8 mouse cellular contexts compared by ENCODE assay signal in genomic region chr6:4003445-4003844, GRCm38 (mm10). TPM values are rescaled to one million over a fixed set of nuclear protein-coding genes. Genes with fewer than 3 reads are reported as not detected.
DNase-seq lines count a peak whose midpoint lies in the region; ATAC-seq and TF ChIP-seq lines count a peak whose summit lies in the region.

No protein-coding gene starts in this region.

- H3K9me3 ChIP-seq in forebrain, embryonic 12.5 days, result no peaks in the 10 kb centered on the region
- H3K9me3 ChIP-seq in forebrain, embryonic 11.5 days (ENCODE audit: control insufficient read depth, low read length), result no peaks in the 10 kb centered on the region
- no peaks in the 10 kb centered on the region for H3K9me3 ChIP-seq in hindbrain, embryonic 10.5 days
- H3K9me3 ChIP-seq in liver, embryonic 14.5 days (ENCODE audit: control insufficient read depth, low read length), result no peaks in the 10 kb centered on the region

- no peaks in the 10 kb centered on the region for H3K36me3 ChIP-seq in forebrain, embryonic 12.5 days (replicated peaks)
- no peaks in the 10 kb centered on the region for H3K36me3 ChIP-seq in forebrain, embryonic 11.5 days (ENCODE audit: control insufficient read depth, insufficient read depth, low read length)
- no peaks in the 10 kb centered on the region for H3K36me3 ChIP-seq in hindbrain, embryonic 10.5 days
- no peaks in the 10 kb centered on the region for H3K36me3 ChIP-seq in liver, embryonic 14.5 days (replicated peaks; ENCODE audit: control insufficient read depth, insufficient read depth, low read depth)

- no peak for TF ChIP-seq CTCF in liver, embryonic 14.5 days (IDR thresholded peaks at IDR 0.05; ENCODE audit: low read depth)

- no peak for ATAC-seq in forebrain, embryonic 12.5 days (ENCODE audit: low FRiP score)
- no peak for ATAC-seq in forebrain, embryonic 11.5 days (replicated peaks; ENCODE audit: low FRiP score)
- ATAC-seq in liver, embryonic 14.5 days (ENCODE audit: insufficient read depth), result peak; percentile 33; the same call in 1 of the 2 replicates

- H3K4me2 ChIP-seq in forebrain, embryonic 12.5 days, result peak overlapping the region; percentile 64; the same call in 1 of the 2 replicates
- H3K4me2 ChIP-seq in forebrain, embryonic 11.5 days (ENCODE audit: low read depth, low read length, severe bottlenecking), result no peak overlapping the region
- H3K4me2 ChIP-seq in liver, embryonic 14.5 days (ENCODE audit: low read depth), result peak overlapping the region; percentile 54; the same call in 1 of the 2 replicates

- no peak for TF ChIP-seq EP300 in liver, embryonic 14.5 days (IDR thresholded peaks at IDR 0.05; ENCODE audit: low read depth)

- peaks cover 7% of the 10 kb centered on the region for H3K4me1 ChIP-seq in forebrain, embryonic 12.5 days
- H3K4me1 ChIP-seq in forebrain, embryonic 11.5 days (replicated peaks; ENCODE audit: control insufficient read depth, insufficient read depth, low read length), result no peaks in the 10 kb centered on the region; the same call in 1 of the 2 replicates
- peaks cover 22% of the 10 kb centered on the region for H3K4me1 ChIP-seq in hindbrain, embryonic 10.5 days (replicated peaks)
- H3K4me1 ChIP-seq in liver, embryonic 14.5 days (replicated peaks; ENCODE audit: control insufficient read depth in 2 of 2, insufficient read depth in 2 of 2, low read length in 1 of 2), result peaks cover 0 to 5% of the 10 kb centered on the region in 2 experiments; a peak in 1 of 4 replicates

- 62% methylated on average over 4 of the region's 4 CpGs for WGBS in forebrain, embryonic 12.5 days
- 65% methylated on average over 4 of the region's 4 CpGs for WGBS in forebrain, embryonic 11.5 days
- 54% methylated on average over 4 of the region's 4 CpGs for WGBS in hindbrain, embryonic 10.5 days
- WGBS in liver, embryonic 14.5 days (ENCODE audit: insufficient replicate concordance), result 17% methylated on average over 4 of the region's 4 CpGs

- no peak overlapping the region for H3K9ac ChIP-seq in forebrain, embryonic 12.5 days
- H3K9ac ChIP-seq in forebrain, embryonic 11.5 days (ENCODE audit: low read length), result no peak overlapping the region
- no peak overlapping the region for H3K9ac ChIP-seq in liver, embryonic 14.5 days (replicated peaks)

- no peak overlapping the region for H3K27ac ChIP-seq in forebrain, embryonic 12.5 days
- H3K27ac ChIP-seq in forebrain, embryonic 11.5 days (ENCODE audit: low read depth, low read length), result no peak overlapping the region
- peak overlapping the region; percentile 88; the same call in 1 of the 2 replicates for H3K27ac ChIP-seq in hindbrain, embryonic 10.5 days
- H3K27ac ChIP-seq in liver, embryonic 14.5 days, result no peak overlapping the region

- 0 out of 2 replicates have a peak, but pooled peaks cover 3% of the 10 kb centered on the region for H3K27me3 ChIP-seq in forebrain, embryonic 12.5 days
- no peaks in the 10 kb centered on the region for H3K27me3 ChIP-seq in forebrain, embryonic 11.5 days (ENCODE audit: control insufficient read depth, insufficient read depth, low read length)
- no peaks in the 10 kb centered on the region for H3K27me3 ChIP-seq in hindbrain, embryonic 10.5 days (ENCODE audit: insufficient read depth, poor library complexity, severe bottlenecking)
- H3K27me3 ChIP-seq in liver, embryonic 14.5 days (ENCODE audit: control insufficient read depth, insufficient read depth, low read length), result no peaks in the 10 kb centered on the region

- no peak for DNase-seq in forebrain, embryonic 11.5 days (ENCODE audit: low spot score)
- peak; percentile 59 for DNase-seq in adipocyte (ENCODE audit: low spot score)
- no peak for DNase-seq in hindbrain, embryonic 10.5 days (ENCODE audit: low spot score)
- no peak for DNase-seq in liver, embryonic 14.5 days (ENCODE audit: low read depth in 3 of 3, low spot score in 3 of 3)
- DNase-seq in urinary bladder, postnatal 10 days (ENCODE audit: low spot score), result no peak
- no peak for DNase-seq in layer of hippocampus, adult 9-11 months
- DNase-seq in B cell, adult 2 months, result no peak

- H3K4me3 ChIP-seq in forebrain, embryonic 12.5 days (replicated peaks), result peak overlapping the region; percentile 36; the same call in 1 of the 2 replicates
- no peak overlapping the region for H3K4me3 ChIP-seq in forebrain, embryonic 11.5 days (ENCODE audit: low read depth, low read length)
- peak overlapping the region; percentile 54 for H3K4me3 ChIP-seq in hindbrain, embryonic 10.5 days
- no peak overlapping the region for H3K4me3 ChIP-seq in liver, embryonic 14.5 days (ENCODE audit: insufficient read depth in 1 of 2, low read depth in 2 of 2, low read length in 2 of 2)

RNA-seq across cellular contexts. Expression of gene Gng11, which starts 0.3 kb away (rescaled TPM):
- polyA plus RNA-seq in forebrain, embryonic 12.5 days (2016; fragmentation: Nextera tagmentation; extraction: Ambion mirVana), result 26.0 and 26.6 TPM in 2 replicates
- polyA plus RNA-seq in forebrain, embryonic 11.5 days (2014; fragmentation: Nextera tagmentation; extraction: Ambion mirVana), result 24.2 and 31.9 TPM in 2 replicates
- polyA plus RNA-seq in hindbrain, embryonic 10.5 days (2016; fragmentation: Nextera tagmentation; extraction: Ambion mirVana), result 34.6 and 36.9 TPM in 2 replicates
- polyA plus RNA-seq in liver, embryonic 14.5 days (2012; rRNA removed), result 4.5 and 6.9 TPM in 2 replicates
- polyA plus RNA-seq in liver, embryonic 14.5 days (2014; fragmentation: Nextera tagmentation; extraction: Ambion mirVana), result 22.9 and 23.5 TPM in 2 replicates

RNA-seq across cellular contexts. Expression of gene Gngt1, which starts 9.9 kb away (rescaled TPM):
- polyA plus RNA-seq in forebrain, embryonic 12.5 days (2016; fragmentation: Nextera tagmentation; extraction: Ambion mirVana), result not detected in 2 replicates
- not detected in 2 replicates for polyA plus RNA-seq in forebrain, embryonic 11.5 days (2014; fragmentation: Nextera tagmentation; extraction: Ambion mirVana)
- not detected in 2 replicates for polyA plus RNA-seq in hindbrain, embryonic 10.5 days (2016; fragmentation: Nextera tagmentation; extraction: Ambion mirVana)
- polyA plus RNA-seq in liver, embryonic 14.5 days (2012; rRNA removed), result 0.02 TPM in 1 of 2 replicates, not detected in the other
- 0.11 TPM in 1 of 2 replicates, not detected in the other for polyA plus RNA-seq in liver, embryonic 14.5 days (2014; fragmentation: Nextera tagmentation; extraction: Ambion mirVana)

RNA-seq across cellular contexts. Expression of gene Tfpi2, which starts 14.7 kb away (rescaled TPM):
- polyA plus RNA-seq in forebrain, embryonic 12.5 days (2016; fragmentation: Nextera tagmentation; extraction: Ambion mirVana), result 0.19 and 0.33 TPM in 2 replicates
- polyA plus RNA-seq in forebrain, embryonic 11.5 days (2014; fragmentation: Nextera tagmentation; extraction: Ambion mirVana), result 0.40 and 0.72 TPM in 2 replicates
- 0.42 and 0.45 TPM in 2 replicates for polyA plus RNA-seq in hindbrain, embryonic 10.5 days (2016; fragmentation: Nextera tagmentation; extraction: Ambion mirVana)
- polyA plus RNA-seq in liver, embryonic 14.5 days (2012; rRNA removed), result 19.1 and 19.9 TPM in 2 replicates
- polyA plus RNA-seq in liver, embryonic 14.5 days (2014; fragmentation: Nextera tagmentation; extraction: Ambion mirVana), result 18.8 and 19.3 TPM in 2 replicates

Comparison
In these comparisons a context has a peak if more than half of its experiments do, and no peak if none do; other contexts are left out.
1. H3K4me3 ChIP-seq: peak in forebrain, embryonic 12.5 days (single experiment) and hindbrain, embryonic 10.5 days (single experiment); none in forebrain, embryonic 11.5 days (single experiment) and liver, embryonic 14.5 days (0 of 2).
2. RNA of gene Tfpi2, which starts 14.7 kb away (polyA plus RNA-seq): 18.8 to 19.9 TPM in liver, embryonic 14.5 days; 0.40 to 0.72 TPM in forebrain, embryonic 11.5 days, 0.42 to 0.45 TPM in hindbrain, embryonic 10.5 days and 0.19 to 0.33 TPM in forebrain, embryonic 12.5 days; every median in the first group is over 10 times any median in the second.